Mouse (Mus musculus): ENCODE measurements around the gene Epb41l1. TPM values are rescaled to one million over a fixed set of nuclear protein-coding genes. Genes with fewer than 3 reads are reported as not detected.
A peak's percentile ranks its signal among the peaks of the same experiment; 100 is the strongest.

The Epb41l1 gene
- polyA plus RNA-seq, 1 experiment from 2014 or later, result 0.49 TPM

DNA sequence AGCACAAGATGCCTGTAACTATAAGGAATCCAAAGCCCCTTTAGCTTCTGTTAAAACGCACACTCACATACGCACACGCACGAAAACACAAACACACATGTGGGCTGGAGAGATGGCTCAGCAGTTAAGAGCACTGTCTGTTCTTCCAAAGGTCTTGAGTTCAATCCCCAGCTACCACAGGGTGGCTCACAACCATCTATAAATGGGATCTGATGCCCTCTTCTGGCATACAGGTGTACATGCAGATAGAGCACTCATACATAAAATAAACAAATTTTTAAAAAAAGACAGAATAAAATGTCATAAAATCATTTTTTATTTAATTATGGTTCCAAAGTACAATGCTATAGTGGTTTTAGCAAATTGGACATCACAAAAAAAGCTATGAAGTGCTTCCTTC is 26.4 kb upstream of the Epb41l1 start:
- DNase-seq, result no peak
- no peak for ATAC-seq
- no peaks in the 10 kb centered on the region for H3K9me3 ChIP-seq (ENCODE audit: low read length)
- no peaks in the 10 kb centered on the region for H3K4me1 ChIP-seq (ENCODE audit: insufficient read depth)
- H3K27ac ChIP-seq (ENCODE audit: low read depth), result no peak overlapping the region
- no peak overlapping the region for H3K9ac ChIP-seq (replicated peaks)
- no peaks in the 10 kb centered on the region for H3K36me3 ChIP-seq (replicated peaks; ENCODE audit: insufficient read depth, low read length)
- no peak overlapping the region for H3K4me3 ChIP-seq (ENCODE audit: low read depth, low read length)
- H3K27me3 ChIP-seq (ENCODE audit: insufficient read depth, low read length), result no peaks in the 10 kb centered on the region
- 95% methylated on average over 4 of the region's 4 CpGs for WGBS (ENCODE audit: insufficient replicate concordance)
- peak; percentile 50 for TF ChIP-seq CTCF (IDR thresholded peaks at IDR 0.05; ENCODE audit: low read depth)
- TF ChIP-seq EP300 (IDR thresholded peaks at IDR 0.05; ENCODE audit: low read depth), result no peak
- no peak overlapping the region for H3K4me2 ChIP-seq (ENCODE audit: low read depth, low read length)

DNA sequence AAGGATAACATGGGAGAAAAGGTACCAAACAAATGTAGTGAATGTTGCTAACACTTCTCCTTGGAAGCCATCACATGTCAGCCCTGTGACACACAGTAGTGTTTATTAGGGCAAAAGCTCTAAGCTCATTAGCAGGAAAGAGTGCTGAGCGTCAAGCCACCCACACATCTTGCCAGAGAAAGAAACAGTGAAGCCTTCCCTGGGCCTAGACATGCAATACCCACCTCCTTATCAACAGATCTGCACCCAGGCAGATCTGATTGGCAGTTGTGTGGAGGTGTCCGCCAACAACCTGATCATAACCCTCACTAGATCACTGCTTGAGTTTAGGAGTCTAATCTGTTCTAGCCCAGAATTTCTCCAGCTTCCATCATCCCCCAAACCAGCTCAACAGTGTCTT is 24.6 kb upstream of the Epb41l1 start:
- H3K27ac ChIP-seq (ENCODE audit: low read depth), result no peak overlapping the region
- no peak overlapping the region for H3K9ac ChIP-seq (replicated peaks)
- TF ChIP-seq EP300 (IDR thresholded peaks at IDR 0.05; ENCODE audit: low read depth) (no peak), CTCF (IDR thresholded peaks at IDR 0.05; ENCODE audit: low read depth) (no peak)
- ATAC-seq (no peak), DNase-seq (no peak)
- H3K4me3 ChIP-seq (ENCODE audit: low read depth, low read length), result no peak overlapping the region
- no peaks in the 10 kb centered on the region for H3K9me3 ChIP-seq (ENCODE audit: low read length)
- WGBS (ENCODE audit: insufficient replicate concordance), result 77% methylated on average over 2 of the region's 2 CpGs
- H3K4me1 ChIP-seq (ENCODE audit: insufficient read depth), result no peaks in the 10 kb centered on the region; the same call in 1 of the 2 replicates
- H3K36me3 ChIP-seq (replicated peaks; ENCODE audit: insufficient read depth, low read length), result no peaks in the 10 kb centered on the region
- H3K27me3 ChIP-seq (ENCODE audit: insufficient read depth, low read length), result no peaks in the 10 kb centered on the region
- H3K4me2 ChIP-seq (ENCODE audit: low read depth, low read length), result no peak overlapping the region

DNA sequence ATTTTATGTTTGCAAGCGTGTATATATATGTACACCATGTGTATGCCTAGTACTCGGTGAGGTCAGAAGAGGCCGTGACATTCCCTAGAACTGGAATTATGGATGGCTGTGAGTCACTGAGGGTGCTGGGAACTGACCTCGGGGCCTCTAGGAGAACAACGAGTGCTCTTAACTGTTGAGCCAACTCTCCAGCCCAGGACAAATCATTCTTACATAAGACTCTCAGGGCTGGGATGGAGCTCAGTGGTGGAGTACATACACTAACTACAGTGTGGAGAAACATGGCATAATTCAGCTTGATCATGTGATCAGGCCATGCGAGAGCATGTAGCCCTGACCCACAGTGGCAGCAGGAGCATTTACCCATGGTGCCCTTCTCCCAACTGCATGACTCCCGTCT is 22.7 kb upstream of the Epb41l1 start:
- no peak overlapping the region for H3K4me2 ChIP-seq (ENCODE audit: low read depth, low read length)
- H3K27ac ChIP-seq (ENCODE audit: low read depth), result no peak overlapping the region
- H3K36me3 ChIP-seq (replicated peaks; ENCODE audit: insufficient read depth, low read length), result no peaks in the 10 kb centered on the region
- no peak overlapping the region for H3K4me3 ChIP-seq (ENCODE audit: low read depth, low read length)
- no peak for DNase-seq
- TF ChIP-seq CTCF (IDR thresholded peaks at IDR 0.05; ENCODE audit: low read depth) (no peak), EP300 (IDR thresholded peaks at IDR 0.05; ENCODE audit: low read depth) (no peak)
- WGBS (ENCODE audit: insufficient replicate concordance), result 85% methylated on average over 7 of the region's 7 CpGs
- H3K4me1 ChIP-seq (ENCODE audit: insufficient read depth), result no peaks in the 10 kb centered on the region; the same call in 1 of the 2 replicates
- no peak for ATAC-seq
- H3K27me3 ChIP-seq (ENCODE audit: insufficient read depth, low read length), result no peaks in the 10 kb centered on the region
- H3K9me3 ChIP-seq (ENCODE audit: low read length), result no peaks in the 10 kb centered on the region
- no peak overlapping the region for H3K9ac ChIP-seq (replicated peaks)

DNA sequence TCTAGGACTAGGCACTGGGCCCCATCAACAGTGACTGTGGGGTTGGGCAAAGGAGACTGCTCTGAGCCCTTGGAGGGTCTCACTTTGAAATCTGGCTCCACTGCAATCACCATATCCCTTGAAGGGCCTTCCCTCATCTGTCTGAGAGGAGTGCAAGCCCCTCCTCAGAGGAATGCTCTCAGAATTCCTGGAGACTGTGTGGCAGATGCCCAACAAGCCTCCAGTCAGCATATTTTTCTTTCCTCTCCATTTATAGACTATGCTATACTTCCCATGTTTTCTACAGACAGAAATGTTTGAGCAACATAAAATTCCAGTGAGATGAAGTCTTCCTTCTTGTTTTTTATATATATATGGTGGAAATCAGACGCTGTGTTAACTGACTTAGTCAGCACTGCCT is 21.2 kb upstream of the Epb41l1 start:
- WGBS (ENCODE audit: insufficient replicate concordance), result 70% methylated on average over 1 of the region's 1 CpGs
- Histone ChIP-seq H3K4me3 (ENCODE audit: low read depth, low read length) (no peak overlapping the region), H3K4me1 (ENCODE audit: insufficient read depth) (no peaks in the 10 kb centered on the region; the same call in 1 of the 2 replicates), H3K4me2 (ENCODE audit: low read depth, low read length) (no peak overlapping the region), H3K36me3 (replicated peaks; ENCODE audit: insufficient read depth, low read length) (no peaks in the 10 kb centered on the region), H3K9me3 (ENCODE audit: low read length) (no peaks in the 10 kb centered on the region), H3K9ac (replicated peaks) (no peak overlapping the region), H3K27me3 (ENCODE audit: insufficient read depth, low read length) (no peaks in the 10 kb centered on the region), H3K27ac (ENCODE audit: low read depth) (no peak overlapping the region)
- ATAC-seq (no peak), DNase-seq (no peak)
- no peak for TF ChIP-seq EP300 (IDR thresholded peaks at IDR 0.05; ENCODE audit: low read depth)

DNA sequence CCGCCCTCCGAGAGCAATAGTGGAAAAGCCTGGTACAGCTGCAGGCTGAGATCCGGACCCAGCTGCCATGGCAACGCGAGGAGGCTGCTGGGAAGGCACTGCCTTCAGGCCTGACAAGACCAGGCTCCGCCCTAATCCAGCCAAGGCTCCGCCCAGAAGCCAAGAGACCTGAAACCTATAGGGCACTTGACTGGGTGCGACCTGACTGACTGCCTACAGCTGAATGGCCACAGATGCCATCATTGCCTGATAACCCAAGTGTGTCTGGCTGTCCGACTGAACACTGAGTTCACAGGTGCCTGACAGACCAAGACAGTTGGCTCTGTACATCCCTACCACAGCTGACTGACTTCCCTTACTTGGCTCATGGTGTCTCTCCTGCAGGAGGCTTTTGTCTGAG is 19.4 kb upstream of the Epb41l1 start:
- Histone ChIP-seq H3K36me3 (replicated peaks; ENCODE audit: insufficient read depth, low read length) (no peaks in the 10 kb centered on the region), H3K4me1 (ENCODE audit: insufficient read depth) (no peaks in the 10 kb centered on the region; the same call in 1 of the 2 replicates), H3K27me3 (ENCODE audit: insufficient read depth, low read length) (no peaks in the 10 kb centered on the region), H3K4me3 (ENCODE audit: low read depth, low read length) (no peak overlapping the region), H3K9me3 (ENCODE audit: low read length) (no peaks in the 10 kb centered on the region), H3K9ac (replicated peaks) (no peak overlapping the region), H3K4me2 (ENCODE audit: low read depth, low read length) (no peak overlapping the region), H3K27ac (ENCODE audit: low read depth) (no peak overlapping the region)
- DNase-seq (peak; percentile 80), ATAC-seq (peak; percentile 82)
- 10% methylated on average over 9 of the region's 9 CpGs for WGBS (ENCODE audit: insufficient replicate concordance)
- TF ChIP-seq EP300 (IDR thresholded peaks at IDR 0.05; ENCODE audit: low read depth) (no peak), CTCF (IDR thresholded peaks at IDR 0.05; ENCODE audit: low read depth) (no peak)

DNA sequence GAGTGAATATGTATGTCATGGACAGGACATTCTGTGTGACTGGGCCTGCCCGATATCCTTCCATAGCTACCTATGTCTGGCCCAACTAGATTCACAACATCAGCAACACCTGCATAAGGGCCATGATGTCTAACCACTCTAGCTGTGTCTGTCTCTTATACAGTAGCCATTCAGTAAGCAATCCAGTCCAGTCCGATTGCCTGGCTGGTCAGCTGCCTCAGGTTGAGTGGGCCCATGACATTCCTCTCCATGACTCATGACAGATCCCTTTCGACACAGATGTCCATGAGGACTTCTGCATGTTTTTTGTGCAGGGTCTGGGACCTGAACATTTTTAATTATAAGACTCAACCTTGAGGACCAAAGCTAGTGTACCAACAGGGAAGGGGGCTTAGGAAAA is 18.7 kb upstream of the Epb41l1 start:
- ATAC-seq (no peak), DNase-seq (no peak)
- 78% methylated on average over 3 of the region's 3 CpGs for WGBS (ENCODE audit: insufficient replicate concordance)
- no peak overlapping the region for H3K4me3 ChIP-seq (ENCODE audit: low read depth, low read length)
- no peaks in the 10 kb centered on the region; the same call in 1 of the 2 replicates for H3K4me1 ChIP-seq (ENCODE audit: insufficient read depth)
- H3K27ac ChIP-seq (ENCODE audit: low read depth), result peak overlapping the region; percentile 2; the same call in 1 of the 2 replicates
- TF ChIP-seq EP300 (IDR thresholded peaks at IDR 0.05; ENCODE audit: low read depth) (no peak), CTCF (IDR thresholded peaks at IDR 0.05; ENCODE audit: low read depth) (no peak)
- no peaks in the 10 kb centered on the region for H3K36me3 ChIP-seq (replicated peaks; ENCODE audit: insufficient read depth, low read length)
- no peak overlapping the region for H3K9ac ChIP-seq (replicated peaks)
- no peak overlapping the region for H3K4me2 ChIP-seq (ENCODE audit: low read depth, low read length)
- H3K27me3 ChIP-seq (ENCODE audit: insufficient read depth, low read length), result no peaks in the 10 kb centered on the region
- H3K9me3 ChIP-seq (ENCODE audit: low read length), result no peaks in the 10 kb centered on the region

DNA sequence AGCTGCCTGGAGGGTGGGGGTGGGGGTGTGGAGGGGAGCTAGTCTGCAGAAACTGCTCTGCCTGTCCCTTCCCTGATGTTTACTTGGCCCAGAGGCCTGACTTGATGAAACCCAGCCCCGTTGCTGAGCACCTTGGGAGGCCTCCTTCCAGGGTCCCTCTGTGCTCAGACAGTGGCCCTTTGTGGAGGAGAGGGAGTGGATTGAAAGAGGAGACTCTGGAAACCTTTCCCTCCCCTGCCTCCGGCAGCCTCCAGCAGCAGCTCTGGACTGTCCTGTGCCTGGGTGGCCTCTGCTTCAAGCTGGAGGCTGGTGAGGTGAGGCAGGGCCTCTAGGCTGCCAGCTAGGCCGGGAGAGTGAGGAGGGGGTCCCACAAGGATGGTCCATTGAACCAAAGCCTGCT is 13.7 kb upstream of the Epb41l1 start:
- WGBS (ENCODE audit: insufficient replicate concordance), result 63% methylated on average over 3 of the region's 3 CpGs
- Histone ChIP-seq H3K27ac (ENCODE audit: low read depth) (no peak overlapping the region), H3K36me3 (replicated peaks; ENCODE audit: insufficient read depth, low read length) (no peaks in the 10 kb centered on the region), H3K4me1 (ENCODE audit: insufficient read depth) (no peaks in the 10 kb centered on the region), H3K9ac (replicated peaks) (no peak overlapping the region), H3K4me3 (ENCODE audit: low read depth, low read length) (no peak overlapping the region), H3K9me3 (ENCODE audit: low read length) (no peaks in the 10 kb centered on the region), H3K27me3 (ENCODE audit: insufficient read depth, low read length) (no peaks in the 10 kb centered on the region), H3K4me2 (ENCODE audit: low read depth, low read length) (no peak overlapping the region)
- TF ChIP-seq EP300 (IDR thresholded peaks at IDR 0.05; ENCODE audit: low read depth) (no peak), CTCF (IDR thresholded peaks at IDR 0.05; ENCODE audit: low read depth) (no peak)
- DNase-seq, result no peak
- no peak for ATAC-seq

Data from liver, postnatal 0 days (tissue).